Mouse (Mus musculus): Measurements from ENCODE around the gene Cd5.

Cd5 gene

GRCm38 (mm10) chr19:10759525-10759924, 20.7 kb upstream of the Cd5 start:
- in situ Hi-C loops (cut with MboI, MseI), result loop anchor here in 1 of 2 experiments (10.0 kb wide), 1 partner anchor 1705 kb away; no protein-coding TSS in a partner anchor

GRCm38 (mm10) chr19:10758708-10759107, 19.9 kb upstream of the Cd5 start:
- in situ Hi-C loops (cut with MboI, MseI), result loop anchor here in 1 of 2 experiments (10.0 kb wide), 1 partner anchor 1704 kb away; no protein-coding TSS in a partner anchor

DNA sequence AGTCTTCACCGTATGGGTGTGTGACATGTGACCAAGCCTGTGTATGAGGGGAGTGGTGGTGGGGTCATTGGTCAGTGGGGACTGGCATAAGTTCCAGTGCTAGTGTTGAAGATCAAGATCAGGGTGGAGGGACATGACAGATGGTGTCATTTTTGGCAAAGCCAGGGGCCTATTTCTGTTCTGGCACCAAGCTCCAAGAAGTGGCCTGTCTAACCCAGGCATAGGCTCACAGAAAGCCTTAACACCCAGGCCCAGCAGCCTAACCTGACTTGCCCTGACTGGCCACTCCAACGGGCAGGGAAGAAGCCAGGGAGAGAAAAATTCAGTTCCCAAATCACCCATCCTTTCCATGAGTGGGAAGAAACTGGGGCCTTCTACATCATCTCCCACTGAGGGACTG, 18.7 kb upstream of the Cd5 start:
- in situ Hi-C loops (cut with MboI, MseI), result loop anchor here in 1 of 2 experiments (10.0 kb wide), 1 partner anchor 1703 kb away; no protein-coding TSS in a partner anchor

- in situ Hi-C loops (cut with MboI, MseI), result loop anchor here in 1 of 2 experiments (10.0 kb wide), 1 partner anchor 1702 kb away; no protein-coding TSS in a partner anchor
These were observed 18.3 kb upstream of the Cd5 start for GRCm38 (mm10) chr19:10757125-10757524.

DNA sequence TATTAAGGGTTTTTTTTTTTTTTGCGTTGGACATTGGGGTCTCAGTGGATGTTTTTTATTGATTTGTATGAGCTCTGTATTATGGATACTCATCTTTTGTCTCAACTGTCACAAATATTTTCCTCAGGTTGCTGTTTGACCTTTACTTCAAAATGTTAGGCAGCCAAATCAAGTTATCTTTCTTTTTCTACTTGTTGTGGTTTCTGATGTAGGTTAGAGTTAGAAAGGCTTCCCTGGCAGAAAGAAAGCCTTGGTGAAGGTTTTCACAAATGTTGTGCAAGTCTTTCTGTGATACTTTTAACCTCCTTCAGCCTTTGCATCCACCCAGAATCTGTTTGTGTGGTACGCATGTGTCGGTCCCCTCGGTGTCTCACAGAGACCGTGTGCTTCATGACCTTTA, 13.8 kb upstream of the Cd5 start:
- in situ Hi-C loops (cut with MboI, MseI), result loop anchor here in 1 of 2 experiments (10.0 kb wide), 1 partner anchor 1698 kb away; no protein-coding TSS in a partner anchor

DNA sequence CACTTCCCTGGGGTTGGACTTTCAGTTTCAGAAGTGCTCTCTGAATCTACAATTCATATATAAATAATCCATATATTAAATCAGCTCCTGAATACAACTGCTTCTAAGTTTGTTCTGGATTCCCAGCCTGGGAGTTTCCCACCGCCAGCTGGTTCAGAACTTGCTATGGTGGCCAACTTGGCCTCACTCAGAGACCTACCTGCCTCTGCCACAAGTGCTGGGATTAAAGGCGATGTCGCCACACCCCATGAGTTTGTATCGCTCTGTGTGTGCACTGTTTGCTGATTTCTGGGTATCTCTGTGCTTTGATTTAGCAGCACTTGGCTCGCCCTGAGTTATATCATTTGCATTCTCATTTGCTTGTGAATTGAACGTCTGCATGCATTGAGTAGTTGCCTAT, 13.3 kb upstream of the Cd5 start:
- in situ Hi-C loops (cut with MboI, MseI), result loop anchor here in 1 of 2 experiments (10.0 kb wide), 1 partner anchor 1697 kb away; no protein-coding TSS in a partner anchor

GRCm38 (mm10) chr19:10751607-10752006, 12.8 kb upstream of the Cd5 start:
- in situ Hi-C loops (cut with MboI, MseI), result loop anchor here in 1 of 2 experiments (10.0 kb wide), 1 partner anchor 1697 kb away; no protein-coding TSS in a partner anchor

DNA sequence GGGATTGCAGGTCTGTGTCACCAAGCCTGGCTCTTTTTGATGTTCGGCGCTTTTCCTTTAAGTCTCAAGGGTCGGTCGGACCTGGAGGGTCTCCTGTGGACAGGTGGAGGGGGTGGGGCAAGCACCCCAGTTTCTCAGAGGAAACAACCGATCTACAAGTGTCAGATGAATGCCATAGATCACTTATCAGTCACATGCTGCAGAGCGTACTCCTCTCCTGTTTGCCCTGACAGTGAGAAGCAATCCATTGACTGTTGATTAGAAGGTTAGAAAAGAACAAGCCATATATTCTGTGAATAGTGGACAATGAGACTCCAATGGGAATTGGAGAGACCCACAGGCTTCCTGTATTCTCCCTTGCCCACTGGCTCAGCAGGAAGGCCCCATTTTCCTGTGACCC, 11.4 kb upstream of the Cd5 start:
- in situ Hi-C loops (cut with MboI, MseI), result loop anchor here in 1 of 2 experiments (10.0 kb wide), 1 partner anchor 1695 kb away; no protein-coding TSS in a partner anchor

- in situ Hi-C loops (cut with MboI, MseI), result loop anchor here in 1 of 2 experiments (10.0 kb wide), 1 partner anchor 746 kb away; no protein-coding TSS in a partner anchor
These were observed 10.5 kb upstream of the Cd5 start for GRCm38 (mm10) chr19:10749295-10749694.

DNA sequence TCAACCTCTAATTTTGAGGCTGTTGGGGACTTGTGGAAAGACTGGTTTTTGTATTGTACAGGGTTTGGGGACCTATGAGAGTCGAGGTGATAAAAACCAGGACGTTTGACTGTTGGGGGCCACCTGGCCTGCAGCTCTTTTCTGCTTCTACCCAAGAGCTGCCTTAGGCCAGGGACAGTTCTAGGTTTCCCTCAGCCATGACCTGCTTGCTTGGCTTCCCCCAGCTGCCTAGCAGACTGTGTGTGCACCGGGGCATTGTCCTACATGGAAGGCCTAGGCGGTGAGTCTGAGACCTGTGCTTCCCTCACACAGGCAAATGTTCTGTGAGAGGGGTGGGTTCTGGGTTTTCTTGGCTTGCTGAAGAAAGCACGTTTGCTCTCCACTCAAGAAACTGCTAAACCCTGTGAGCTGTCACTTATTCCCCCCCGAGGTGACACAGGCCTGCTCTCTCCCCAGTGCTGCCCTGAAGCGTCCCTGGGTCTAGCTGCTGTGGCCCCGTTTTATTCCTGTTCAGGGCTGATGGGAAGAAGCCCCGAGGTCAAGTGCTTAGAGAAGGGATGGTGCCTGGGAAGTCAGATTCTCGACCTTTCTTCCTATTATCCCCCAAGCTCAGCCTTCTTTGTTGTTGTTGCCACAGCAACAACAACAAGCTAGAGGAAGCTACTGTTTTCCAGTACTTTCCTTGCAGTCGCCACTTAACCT, 9.8 kb upstream of the Cd5 start:
- in situ Hi-C loops (cut with MboI, MseI), result loop anchor here in 1 of 2 experiments (10.0 kb wide), 1 partner anchor 746 kb away; no protein-coding TSS in a partner anchor

DNA sequence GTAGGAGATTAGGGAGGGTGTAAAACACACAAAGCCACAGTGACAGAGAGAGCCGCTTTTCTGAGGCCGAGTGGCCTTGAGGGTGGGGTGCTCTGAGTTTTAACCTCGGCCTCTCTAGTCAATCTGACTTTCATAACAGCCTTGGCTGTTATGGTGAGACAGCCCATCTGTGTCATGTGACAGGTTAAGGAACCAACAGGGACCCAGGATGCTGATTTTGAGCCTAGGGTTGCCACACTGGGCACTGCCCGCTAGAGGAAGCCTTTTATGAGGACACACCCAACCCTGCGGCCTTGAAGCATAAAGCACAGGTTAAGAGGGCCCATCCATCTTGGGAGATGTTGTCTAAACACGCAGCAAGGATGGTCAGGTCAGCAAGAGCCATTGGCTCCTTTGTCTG, 8.9 kb upstream of the Cd5 start:
- in situ Hi-C loops (cut with MboI, MseI), result loop anchor here in 1 of 2 experiments (10.0 kb wide), 1 partner anchor 747 kb away; no protein-coding TSS in a partner anchor

DNA sequence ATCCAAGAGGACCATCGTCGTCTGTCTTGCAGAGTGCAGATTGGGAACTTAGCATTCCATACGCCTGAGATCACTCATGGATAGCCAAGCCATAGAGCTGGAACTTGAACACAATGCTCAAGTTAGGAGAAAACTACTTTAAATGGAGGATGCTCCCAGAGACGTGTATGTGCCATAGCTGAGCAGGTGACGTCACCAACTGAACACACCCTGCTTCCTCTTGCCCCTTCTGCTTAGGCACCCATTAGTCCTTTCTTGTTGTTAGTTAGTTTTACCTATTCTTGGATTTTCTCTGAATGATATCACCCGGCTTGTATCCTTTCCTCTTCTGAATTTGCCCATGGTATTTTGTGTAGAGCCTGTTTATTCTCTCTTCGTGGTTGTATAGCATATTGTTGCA, 8.4 kb upstream of the Cd5 start:
- in situ Hi-C loops (cut with MboI, MseI), result loop anchor here in 1 of 2 experiments (10.0 kb wide), 1 partner anchor 748 kb away; no protein-coding TSS in a partner anchor

- in situ Hi-C loops (cut with MboI, MseI), result loop anchor here in 1 of 2 experiments (10.0 kb wide), 1 partner anchor 752 kb away; no protein-coding TSS in a partner anchor
These were observed 3.8 kb upstream of the Cd5 start for GRCm38 (mm10) chr19:10742565-10742964.

GRCm38 (mm10) chr19:10742145-10742544, 3.3 kb upstream of the Cd5 start:
- in situ Hi-C loops (cut with MboI, MseI), result loop anchor here in 1 of 2 experiments (10.0 kb wide), 1 partner anchor 753 kb away; no protein-coding TSS in a partner anchor

DNA sequence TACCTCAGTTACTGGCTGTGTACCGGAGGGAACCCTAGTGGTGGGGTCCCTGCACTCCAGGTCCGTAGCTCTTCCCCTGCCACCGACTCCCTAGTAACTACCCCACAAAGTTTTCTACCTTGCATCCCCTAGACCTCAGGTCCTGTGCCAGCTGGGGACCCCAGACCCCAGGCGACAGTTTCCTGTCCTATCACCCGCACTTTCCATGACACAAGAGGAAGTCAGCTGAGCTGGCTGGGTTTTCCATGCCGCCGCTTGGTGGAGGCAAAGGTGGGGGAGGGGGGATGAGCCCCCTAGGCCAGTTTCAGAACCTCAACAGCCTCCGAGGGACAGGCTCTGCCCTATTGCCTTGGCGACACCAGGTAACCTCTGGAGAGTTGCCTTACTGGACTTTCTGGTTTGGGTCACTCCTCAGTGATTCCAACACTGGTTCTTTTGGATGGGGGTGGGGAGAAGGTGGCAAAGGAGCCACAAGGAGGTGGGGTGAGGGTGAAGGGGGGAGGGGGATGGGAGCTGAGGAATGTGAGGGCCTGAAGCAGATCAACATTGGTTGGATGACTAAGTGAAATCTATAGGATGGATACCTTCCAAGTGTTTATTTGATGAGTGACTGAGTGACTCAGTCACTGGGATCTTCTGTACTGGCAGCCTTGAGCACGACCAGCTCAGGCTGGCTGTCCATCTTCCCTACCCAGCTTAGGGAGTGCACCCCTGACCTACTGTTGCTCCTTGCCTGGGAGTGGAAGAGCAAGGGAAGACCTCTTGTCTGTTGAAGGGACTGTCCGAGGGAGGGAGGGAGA, 2.0 kb upstream of the Cd5 start:
- in situ Hi-C loops (cut with MboI, MseI), result loop anchor here in 1 of 2 experiments (10.0 kb wide), 1 partner anchor 754 kb away; no protein-coding TSS in a partner anchor

GRCm38 (mm10) chr19:10739916-10740315, 1.1 kb upstream of the Cd5 start:
- in situ Hi-C loops (cut with MboI, MseI), result loop anchor here (5.0 to 10.0 kb wide), 3 partner anchors 32 to 755 kb away; no protein-coding TSS in a partner anchor

- in situ Hi-C loops (cut with MboI, MseI), result loop anchor here (5.0 kb wide), 2 partner anchors 34 to 89 kb away; no protein-coding TSS in a partner anchor
These were observed 764 bp downstream of the Cd5 start for GRCm38 (mm10) chr19:10738038-10738437.

DNA sequence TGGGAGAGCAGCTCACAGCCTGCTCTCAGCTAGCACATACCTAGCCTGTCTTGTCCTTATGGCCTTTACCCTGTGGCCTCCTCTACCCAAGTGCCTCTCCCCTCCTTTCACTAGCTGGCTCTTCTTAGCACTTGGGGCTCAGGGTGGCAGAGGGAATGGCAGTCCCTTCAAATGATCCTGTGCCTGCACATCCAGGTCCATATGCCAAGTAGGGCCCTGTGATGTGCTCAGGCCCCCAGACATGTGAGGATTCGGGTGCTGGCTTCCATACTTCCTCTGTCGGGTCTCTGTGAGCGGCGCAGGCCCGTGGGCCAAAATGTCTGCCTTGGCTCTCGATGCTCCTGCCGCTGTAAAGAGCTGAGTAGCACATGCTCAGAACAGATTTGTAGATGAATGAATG, 2.9 kb downstream of the Cd5 start:
- in situ Hi-C loops (cut with MboI, MseI), result loop anchor here (5.0 kb wide), 2 partner anchors 36 to 91 kb away; no protein-coding TSS in a partner anchor

- in situ Hi-C loops (cut with MboI, MseI), result loop anchor here (5.0 kb wide), 2 partner anchors 37 to 92 kb away; no protein-coding TSS in a partner anchor
These were observed 3.7 kb downstream of the Cd5 start for GRCm38 (mm10) chr19:10735061-10735460.

GRCm38 (mm10) chr19:10734554-10734953, 4.2 kb downstream of the Cd5 start:
- in situ Hi-C loops (cut with MboI, MseI), result no loop called here

DNA sequence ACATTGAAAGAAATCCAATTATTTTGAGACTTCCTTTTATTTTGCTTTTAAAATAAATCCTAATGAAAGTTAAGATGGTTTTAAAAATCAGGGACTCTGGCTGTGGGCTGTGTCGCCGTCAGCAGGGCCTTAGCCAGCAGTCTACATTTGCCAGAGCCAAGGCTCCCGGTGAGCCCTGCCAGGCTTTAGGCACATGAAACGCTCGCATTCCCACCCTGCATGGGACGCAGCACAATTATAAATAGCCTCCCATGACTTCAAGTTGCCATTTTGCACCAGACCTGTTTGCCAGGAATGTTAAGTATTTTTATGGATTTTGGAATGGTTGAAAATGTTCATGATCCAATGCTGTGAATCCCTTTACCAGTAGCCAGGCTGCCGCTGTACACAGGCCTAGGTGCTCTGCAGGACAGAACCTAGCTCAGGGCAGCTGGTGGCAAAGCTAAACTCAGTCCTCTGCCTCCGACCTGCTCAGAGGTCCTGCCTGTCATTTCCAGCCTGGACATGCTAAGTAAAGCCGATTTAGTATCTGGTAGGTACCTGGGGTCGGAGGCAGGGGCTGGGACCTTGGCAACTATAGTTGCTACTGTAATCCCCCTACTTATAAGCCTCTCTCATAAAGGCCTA, 5.2 kb downstream of the Cd5 start:
- in situ Hi-C loops (cut with MboI, MseI), result no loop called here

Measured in T-helper 17 cell (primary cell).